Mouse (Mus musculus) heart, postnatal 4 days (tissue): Measurements from ENCODE around the gene Prpf4. TPM values are rescaled to one million over a fixed set of nuclear protein-coding genes. Genes with fewer than 3 reads are reported as not detected.

ENCODE experiments used
- DNase-seq: peaks from one replicate; pipeline ENCODE4 v3.0.0; 2021
- total RNA-seq, 2 experiments: library from RNA; stranded (reverse); gene quantifications; 2 replicates each; pipeline ENCODE4 v1.2.3; 2021

Gene Prpf4
- total RNA-seq, 2 experiments from 2014 or later, result 12.5 to 14.2 TPM

- no peak for DNase-seq
These were observed 18.7 kb upstream of the Prpf4 start for GRCm38 (mm10) chr4:62389592-62390512.

GRCm38 (mm10) chr4:62391892-62392291 lies 16.7 kb upstream of the Prpf4 start:
- no peak for DNase-seq

GRCm38 (mm10) chr4:62393459-62393858 lies 15.1 kb upstream of the Prpf4 start:
- no peak for DNase-seq

DNA sequence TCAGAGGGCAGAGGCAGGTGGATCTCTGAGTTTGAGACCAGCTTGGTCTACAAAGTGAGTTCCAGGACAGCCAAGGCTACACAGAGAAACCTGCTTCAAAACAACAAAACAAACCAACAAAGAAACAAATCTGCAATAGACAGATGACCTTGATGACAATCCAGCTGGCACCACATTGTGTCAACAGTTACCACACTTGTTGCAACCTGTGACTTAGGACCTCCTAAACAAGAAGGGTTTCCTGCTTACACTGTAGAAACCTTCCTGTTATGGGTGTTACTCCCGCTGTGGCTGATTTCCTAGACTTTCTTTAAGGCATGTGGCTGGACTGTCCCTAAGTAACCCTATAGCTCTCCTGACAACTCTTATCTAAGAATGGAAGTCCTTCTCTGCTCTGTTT lies 12.8 kb upstream of the Prpf4 start:
- DNase-seq, result no peak

GRCm38 (mm10) chr4:62397616-62398365 lies 10.8 kb upstream of the Prpf4 start:
- DNase-seq, result no peak

GRCm38 (mm10) chr4:62398956-62399355 lies 9.6 kb upstream of the Prpf4 start:
- no peak for DNase-seq

GRCm38 (mm10) chr4:62406133-62406532 lies 2.5 kb upstream of the Prpf4 start:
- DNase-seq, result no peak

GRCm38 (mm10) chr4:62407730-62408582 lies 641 bp upstream of the Prpf4 start:
- DNase-seq, result peak; percentile 60

- DNase-seq, result no peak
These were observed 1.0 kb downstream of the Prpf4 start for GRCm38 (mm10) chr4:62409615-62410014.

GRCm38 (mm10) chr4:62410325-62410724 lies 1.7 kb downstream of the Prpf4 start:
- DNase-seq, result no peak

GRCm38 (mm10) chr4:62411606-62412005 lies 3.0 kb downstream of the Prpf4 start:
- DNase-seq, result no peak

GRCm38 (mm10) chr4:62418448-62418847 lies 9.9 kb downstream of the Prpf4 start:
- no peak for DNase-seq

- DNase-seq, result no peak
These were observed 10.5 kb downstream of the Prpf4 start for GRCm38 (mm10) chr4:62419091-62419490.

DNA sequence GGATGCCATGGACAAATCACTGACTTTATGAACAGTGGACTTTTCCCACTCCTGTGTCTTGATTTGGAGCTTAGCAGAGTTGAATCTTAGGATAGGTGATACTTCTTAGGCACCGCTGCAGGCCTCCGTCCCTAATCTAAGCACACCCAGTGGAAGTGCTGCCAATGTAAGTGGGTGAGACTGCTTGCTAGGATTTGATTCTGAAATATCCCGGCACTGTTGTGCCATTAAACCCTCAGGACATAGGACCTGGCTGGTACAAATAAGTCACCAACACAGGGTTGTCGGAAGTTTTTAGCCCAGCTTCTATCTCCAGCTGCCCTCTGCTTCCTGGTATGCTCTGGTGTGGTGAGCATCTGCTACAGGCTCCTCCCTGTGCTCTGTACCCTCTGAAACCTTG lies 17.3 kb downstream of the Prpf4 start:
- DNase-seq, result no peak

- no peak for DNase-seq
These were observed 19.6 kb downstream of the Prpf4 start for GRCm38 (mm10) chr4:62427978-62428758.

DNA sequence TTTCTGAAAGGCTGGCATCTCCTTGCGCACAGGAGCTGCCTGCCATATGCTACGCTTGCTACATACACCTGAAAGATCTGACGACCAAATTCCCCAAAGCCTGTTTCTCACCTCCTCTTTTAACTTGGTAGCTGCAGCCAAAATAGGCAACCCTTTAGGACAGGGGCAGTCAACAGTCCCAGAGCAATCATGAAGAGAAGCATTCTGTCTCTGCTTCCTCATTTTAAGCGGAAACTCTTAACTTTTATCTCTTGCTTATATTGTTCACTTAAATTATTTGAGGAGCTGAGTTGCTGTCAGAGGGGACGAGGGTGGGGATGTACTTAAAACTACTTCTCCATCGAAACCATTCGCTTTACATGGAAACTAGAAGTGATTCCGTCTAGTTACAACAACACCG lies 21.0 kb downstream of the Prpf4 start:
- DNase-seq, result no peak

DNA sequence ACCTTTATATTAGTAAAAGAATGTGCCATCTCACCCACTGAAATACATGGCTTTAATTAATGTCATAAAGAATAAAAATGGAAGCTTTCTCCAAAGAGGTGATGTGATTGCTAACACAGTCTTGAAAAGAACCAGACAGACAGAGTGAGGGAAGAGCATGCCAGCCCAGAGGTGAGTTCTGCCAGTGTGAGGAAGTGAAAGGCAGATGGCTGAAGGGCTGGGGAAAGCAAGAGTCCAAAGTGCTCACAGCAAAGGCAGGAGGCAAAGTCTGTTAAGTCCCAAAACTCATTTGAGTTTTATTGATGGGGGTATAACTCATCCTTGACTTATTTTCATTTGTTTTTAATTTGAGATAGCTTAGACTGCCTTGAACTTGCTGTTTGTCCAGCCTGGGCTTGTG lies 22.1 kb downstream of the Prpf4 start:
- DNase-seq, result no peak

GRCm38 (mm10) chr4:62431522-62431921 lies 22.9 kb downstream of the Prpf4 start:
- no peak for DNase-seq

GRCm38 (mm10) chr4:62433939-62434870 lies 25.6 kb downstream of the Prpf4 start:
- DNase-seq, result no peak

DNA sequence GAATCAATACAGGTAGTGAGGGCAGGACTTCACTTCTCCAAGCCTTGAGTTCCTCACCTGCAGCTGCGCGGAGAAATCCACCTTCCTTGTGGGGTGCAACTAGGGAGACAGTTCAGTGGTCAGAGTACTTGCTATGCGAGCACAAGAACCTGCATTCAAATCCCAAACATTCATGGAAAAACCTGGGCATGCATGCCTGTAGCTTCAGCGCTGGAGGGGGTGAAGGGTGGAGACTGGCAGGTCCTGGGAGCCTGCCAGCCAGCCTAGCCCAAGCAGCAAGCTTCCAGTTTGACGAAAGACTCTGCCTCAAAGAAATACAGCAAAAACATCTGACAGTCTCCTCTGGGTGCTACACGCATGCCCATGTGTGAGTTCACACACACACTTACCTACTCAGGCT lies 26.5 kb downstream of the Prpf4 start, which contains the start of gene Rnf183:
Gene Rnf183, minus strand, starts transcription at position 172 of the 400 bp plus-strand sequence.
- no peak for DNase-seq
